Mouse (Mus musculus) kidney, adult 9 months (tissue): ENCODE measurements around the gene Tm9sf2.
A peak's percentile ranks its signal among the peaks of the same experiment; 100 is the strongest.

Experiments
- DNase-seq: peaks from one replicate; pipeline ENCODE4 v3.0.0; 2022

Gene Tm9sf2

DNA sequence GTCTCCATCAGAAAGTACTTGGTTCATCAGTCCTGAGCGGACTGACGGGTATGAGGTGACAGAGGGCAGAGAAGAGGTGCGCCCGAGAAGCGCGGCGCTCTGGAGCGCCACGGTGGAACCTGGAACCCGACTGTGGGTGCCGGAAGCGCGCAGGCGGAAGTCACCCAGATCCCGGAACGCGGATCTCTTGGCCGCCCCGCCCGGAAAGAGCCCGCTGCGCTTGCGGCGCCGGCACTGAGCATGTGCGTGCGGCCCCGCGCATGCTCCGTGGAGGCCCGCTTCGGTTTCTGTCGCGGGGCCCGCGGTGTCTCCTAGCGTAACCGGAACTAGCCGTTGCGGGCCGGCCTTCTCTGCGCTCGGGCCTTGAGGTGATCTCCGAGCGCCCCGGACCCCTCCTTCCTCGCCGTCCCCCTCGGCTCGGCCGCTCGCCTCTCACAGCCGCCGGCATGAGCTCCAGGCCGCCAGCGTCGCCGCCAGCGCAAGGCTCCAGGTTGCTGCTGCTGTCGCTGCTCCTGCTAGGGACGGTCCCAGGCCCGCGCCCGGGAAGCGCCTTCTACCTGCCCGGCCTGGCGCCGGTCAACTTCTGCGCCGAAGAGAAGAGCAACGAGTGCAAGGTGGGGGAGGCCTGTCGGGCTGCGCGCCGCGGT lies at the start of gene Tm9sf2:
Tm9sf2 (plus strand) TSS at position 217 of the 647 bp plus-strand sequence.
- DNase-seq: peak; percentile 95

DNA sequence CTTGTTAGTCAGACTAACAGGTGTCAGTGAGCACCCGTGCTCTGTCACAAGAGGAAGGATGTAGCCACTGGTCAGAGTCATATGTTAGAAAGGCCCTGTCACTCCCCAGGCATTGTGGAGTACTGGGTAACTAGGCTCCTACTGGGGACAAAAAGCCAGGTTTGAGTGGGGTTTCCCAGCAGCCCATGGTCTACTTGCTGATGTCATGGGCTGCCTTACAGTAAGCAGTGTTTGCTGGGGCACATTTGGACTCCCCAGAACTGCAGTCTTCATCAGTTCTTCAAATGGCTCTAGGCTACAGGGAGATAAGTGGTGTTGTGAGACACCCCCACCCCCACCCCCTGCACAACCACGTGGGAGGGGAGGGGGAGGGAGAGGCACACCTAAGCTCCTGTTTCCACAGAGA lies 48.9 kb upstream of the Tm9sf2 start:
- no peak for DNase-seq

GRCm38 (mm10) chr14:122060642-122061041 lies 46.2 kb upstream of the Tm9sf2 start:
- DNase-seq: peak; percentile 89

GRCm38 (mm10) chr14:122061376-122061775 lies 45.5 kb upstream of the Tm9sf2 start:
- no peak for DNase-seq

GRCm38 (mm10) chr14:122062411-122063090 lies 44.3 kb upstream of the Tm9sf2 start:
- DNase-seq: no peak

DNA sequence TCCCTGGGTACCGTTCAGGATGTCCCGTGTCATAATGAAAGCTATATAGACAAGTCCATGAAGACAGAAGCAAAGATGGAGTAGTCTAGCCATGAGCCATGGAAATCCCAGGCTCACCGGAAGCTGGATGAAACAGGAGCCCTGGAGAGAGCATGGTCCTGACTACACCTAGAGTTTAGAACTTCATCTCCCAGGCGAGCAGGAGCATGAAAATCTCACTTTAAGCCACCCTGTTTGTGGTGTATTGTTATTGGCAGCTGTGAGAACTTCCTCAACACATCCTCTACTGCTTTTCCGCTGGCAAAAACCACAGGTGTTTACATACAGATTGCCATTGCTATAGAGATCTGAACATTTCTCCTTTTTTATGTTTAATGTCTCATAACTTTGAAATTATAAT lies 43.2 kb upstream of the Tm9sf2 start:
- no peak for DNase-seq

- DNase-seq: peak; percentile 71
Measured at GRCm38 (mm10) chr14:122064519-122064918, 42.3 kb upstream of the Tm9sf2 start.

DNA sequence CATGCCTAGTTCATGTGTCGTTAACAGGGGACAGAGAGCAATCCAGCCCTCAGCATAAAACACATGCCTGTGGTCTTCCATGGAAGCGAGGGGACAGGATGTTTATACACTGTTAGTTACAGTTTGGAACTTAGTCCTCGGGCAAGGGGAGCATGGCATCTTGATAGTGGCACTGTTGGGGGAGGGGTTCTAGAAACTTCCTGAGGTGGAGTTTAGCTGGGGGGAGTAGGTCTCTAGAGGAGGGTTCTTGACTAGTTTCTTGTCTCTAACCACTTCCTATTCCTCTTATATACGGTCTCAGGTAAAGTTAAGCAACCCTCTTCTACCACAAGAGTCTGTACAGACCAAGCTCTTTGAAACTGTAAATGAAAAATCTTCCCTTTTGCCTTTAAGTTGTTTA lies 40.6 kb upstream of the Tm9sf2 start:
- DNase-seq: no peak

DNA sequence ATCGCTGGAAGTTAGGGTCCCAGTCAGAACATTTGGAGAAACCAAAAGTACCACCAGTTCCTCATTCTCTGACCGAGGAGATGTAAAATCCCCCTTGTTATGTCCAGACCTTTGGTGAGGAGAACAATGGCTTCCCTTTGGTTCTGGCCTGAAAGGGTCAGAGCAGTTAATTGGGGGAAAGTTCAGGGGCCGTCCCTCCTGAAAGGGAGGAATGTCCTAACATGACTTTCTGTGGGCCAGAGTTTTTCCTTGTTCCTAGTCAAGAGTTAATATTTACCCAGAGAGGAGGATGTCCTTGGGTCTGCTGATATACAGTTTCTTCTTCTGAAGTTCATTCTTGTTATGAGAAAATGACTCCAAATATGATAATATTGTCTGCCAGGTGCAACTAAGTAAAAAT lies 38.8 kb upstream of the Tm9sf2 start:
- DNase-seq: peak; percentile 83

- DNase-seq: no peak
Measured at GRCm38 (mm10) chr14:122068801-122069695, 37.8 kb upstream of the Tm9sf2 start.

DNA sequence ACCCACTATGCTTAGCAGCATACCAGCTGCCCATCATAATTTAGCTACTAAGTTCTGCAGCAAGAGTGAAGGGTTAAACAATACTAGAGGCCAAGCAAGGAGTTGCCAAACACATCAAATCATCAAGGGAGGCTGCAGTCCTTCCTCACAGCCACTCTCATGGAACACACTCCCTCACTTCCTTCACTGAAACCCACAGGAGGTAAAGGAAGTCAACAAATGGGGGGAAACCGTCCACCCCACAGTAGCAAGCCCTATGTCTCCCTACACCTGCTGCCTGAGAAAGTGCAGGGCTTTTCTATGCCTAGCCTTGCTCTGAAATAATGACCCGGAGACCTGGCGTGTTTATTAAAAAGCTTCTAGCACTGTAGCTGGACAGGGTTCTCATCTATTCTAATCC lies 36.9 kb upstream of the Tm9sf2 start:
- no peak for DNase-seq

GRCm38 (mm10) chr14:122073422-122073821 lies 33.4 kb upstream of the Tm9sf2 start:
- no peak for DNase-seq

DNA sequence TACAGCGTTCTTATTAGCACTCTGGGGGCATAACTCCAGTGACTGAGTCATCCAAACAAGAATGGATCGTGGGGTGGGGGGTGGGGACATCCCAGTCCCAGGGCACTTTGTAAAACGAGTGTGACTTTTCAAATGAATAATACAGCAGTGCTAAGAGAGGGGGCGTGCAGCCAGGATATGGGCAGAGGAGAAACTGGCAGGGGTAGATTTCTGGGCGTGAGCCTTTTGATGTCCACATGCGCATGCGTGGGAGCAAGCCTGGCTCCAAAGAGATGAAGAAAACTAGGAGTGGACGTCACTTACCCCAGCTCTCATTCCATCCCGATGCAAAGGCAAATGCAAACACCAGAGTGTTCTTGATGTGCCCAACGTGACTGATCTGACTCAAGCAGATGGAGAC lies 32.5 kb upstream of the Tm9sf2 start:
- DNase-seq: no peak

GRCm38 (mm10) chr14:122075485-122076200 lies 31.2 kb upstream of the Tm9sf2 start:
- DNase-seq: peak; percentile 86

GRCm38 (mm10) chr14:122077017-122077416 lies 29.8 kb upstream of the Tm9sf2 start:
- no peak for DNase-seq

DNA sequence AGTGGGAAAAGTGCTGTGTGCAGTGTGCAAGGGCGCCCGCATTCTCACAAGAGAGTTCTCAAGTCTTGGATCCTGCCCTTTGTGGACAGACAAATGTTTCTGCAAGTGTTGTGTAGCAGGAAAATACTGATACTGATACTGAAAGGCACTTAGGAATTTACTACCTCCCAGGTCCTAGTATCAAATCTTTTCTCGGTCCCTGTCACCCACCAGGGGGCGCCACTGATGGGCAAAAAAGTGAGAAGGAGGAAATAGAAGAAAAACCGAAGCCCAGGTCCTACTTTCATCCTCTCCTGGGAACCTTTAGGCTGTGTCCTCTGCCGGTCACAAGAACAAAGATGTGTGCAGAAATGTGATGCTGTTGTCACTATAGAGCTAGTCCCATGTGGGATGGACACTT lies 27.4 kb upstream of the Tm9sf2 start:
- DNase-seq: peak; percentile 75

GRCm38 (mm10) chr14:122079921-122080320 lies 26.9 kb upstream of the Tm9sf2 start:
- no peak for DNase-seq

- no peak for DNase-seq
Measured at GRCm38 (mm10) chr14:122081308-122081707, 25.5 kb upstream of the Tm9sf2 start.

DNA sequence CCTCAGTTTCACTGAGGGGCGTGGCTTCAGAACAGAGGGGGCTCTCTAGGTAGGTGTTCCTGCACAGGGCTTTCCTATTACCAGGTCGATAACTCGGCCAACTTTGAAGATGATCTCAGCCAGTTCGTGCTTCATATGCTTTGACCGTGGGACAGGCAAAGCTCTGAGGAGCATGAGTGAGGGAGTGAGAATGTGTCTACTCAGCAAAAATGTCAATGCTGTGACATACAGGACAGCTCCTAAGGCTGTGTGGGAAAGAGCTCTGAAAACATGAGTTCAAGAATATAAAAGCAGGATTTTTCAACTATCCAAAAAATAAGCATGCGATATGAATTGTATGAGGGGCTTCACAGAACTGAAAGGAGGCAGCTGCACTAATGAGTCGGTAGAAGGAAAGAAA lies 23.3 kb upstream of the Tm9sf2 start:
- no peak for DNase-seq

DNA sequence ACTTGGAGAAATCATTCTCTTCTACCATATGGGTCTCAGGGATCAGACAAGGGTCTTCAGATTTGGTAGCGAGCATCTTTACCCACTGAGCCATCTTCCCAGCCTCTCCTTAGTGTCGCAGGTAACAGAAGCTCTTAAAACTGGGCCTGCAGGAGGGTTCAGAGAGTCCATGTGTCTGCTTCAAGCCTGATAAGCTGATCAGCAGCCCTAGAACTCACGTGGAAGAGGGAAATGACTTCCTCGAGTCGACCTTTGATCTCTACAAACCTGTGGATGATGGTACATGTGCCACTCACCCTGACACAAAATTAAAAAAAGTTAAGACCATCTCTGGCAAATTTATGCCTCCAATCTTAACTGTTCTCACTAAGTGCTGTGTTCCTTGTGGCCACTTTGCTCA lies 18.9 kb upstream of the Tm9sf2 start:
- DNase-seq: no peak

DNA sequence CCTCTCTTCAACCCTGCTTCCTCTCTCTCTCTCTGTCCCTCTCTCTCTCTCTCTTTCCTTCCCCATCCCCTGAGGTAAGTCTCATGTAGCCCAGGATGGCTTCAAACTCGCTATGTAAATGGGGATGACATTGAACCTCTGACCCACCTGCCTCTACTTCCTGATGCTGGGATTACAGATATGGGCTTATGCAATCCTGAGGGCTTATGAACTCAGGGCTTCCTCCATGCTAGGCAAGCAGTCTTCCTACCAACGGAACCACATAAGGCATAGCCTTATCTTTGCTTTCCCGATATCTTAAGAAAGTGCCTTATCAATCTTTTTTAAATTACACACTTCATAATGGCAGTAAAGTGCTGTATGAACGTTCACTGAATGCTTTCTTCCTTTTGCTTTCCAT lies 14.5 kb upstream of the Tm9sf2 start:
- no peak for DNase-seq

GRCm38 (mm10) chr14:122096331-122096730 lies 10.5 kb upstream of the Tm9sf2 start:
- DNase-seq: no peak

DNA sequence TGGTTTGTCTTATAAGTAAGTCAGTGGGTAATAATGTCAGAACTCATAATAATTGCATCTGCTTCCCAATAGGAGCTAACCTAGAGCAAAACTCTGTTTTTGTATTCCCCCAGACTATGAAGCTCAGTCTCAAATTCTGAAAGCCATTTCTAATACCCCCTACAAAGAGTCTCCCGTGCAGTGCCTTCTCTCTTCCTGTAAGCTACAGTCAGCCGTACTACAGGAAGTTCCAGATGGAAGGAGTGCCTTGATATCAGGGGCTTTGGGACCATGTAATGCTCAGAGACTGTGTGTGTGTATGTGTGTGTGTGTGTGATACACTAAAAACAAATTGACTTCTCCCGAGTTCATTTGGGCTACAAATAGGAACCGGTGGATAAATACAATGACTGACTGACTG lies 7.3 kb upstream of the Tm9sf2 start:
- no peak for DNase-seq
